ENCODE assay signal across 18 mouse cellular contexts in the genomic region with DNA sequence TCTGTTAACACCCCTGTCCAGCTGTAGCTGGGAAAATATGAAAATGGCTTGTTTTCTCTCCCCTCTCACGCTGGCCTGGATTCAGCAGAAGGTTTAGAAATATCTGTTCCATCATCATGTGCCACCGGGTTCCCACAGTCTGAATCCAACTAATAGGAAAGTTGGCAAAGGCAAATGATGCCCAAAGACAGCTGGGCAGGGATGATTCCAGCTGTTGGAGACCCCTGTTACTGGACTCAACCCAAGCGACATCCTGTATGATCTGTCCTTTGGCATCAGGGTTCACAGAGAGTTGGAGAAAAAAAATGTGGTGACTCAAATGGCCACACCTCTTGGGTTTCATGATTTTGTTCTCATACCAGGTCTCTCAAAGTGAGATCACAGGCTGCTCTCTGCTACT. TPM values are rescaled to one million over a fixed set of nuclear protein-coding genes. Genes with fewer than 3 reads are reported as not detected.
"Had no signal": no experiment of that assay in that cellular context is flagged by ENCODE, and none has a peak within 500 bp of the region (broad histone marks: within the 10 kb centered on the region; RNA-seq: fewer than 3 reads in every experiment).

No protein-coding gene starts in this region.

- H3K4me3 ChIP-seq: left cerebral cortex, adult 2 months; liver, embryonic 13.5 days; lung, embryonic 15.5 days; megakaryocyte, embryonic 14.5 days; midbrain, embryonic 15.5 days; neural tube, embryonic 15.5 days had no signal

- H3K4me2 ChIP-seq: liver, embryonic 13.5 days; lung, embryonic 15.5 days; midbrain, embryonic 11.5 days; midbrain, embryonic 15.5 days; neural tube, embryonic 15.5 days had no signal

- H3K36me3 ChIP-seq: liver, embryonic 13.5 days; lung, embryonic 15.5 days; midbrain, embryonic 15.5 days; neural tube, embryonic 15.5 days had no signal

- H3K27ac ChIP-seq: left cerebral cortex, adult 2 months; liver, embryonic 13.5 days; lung, embryonic 15.5 days; macrophage; midbrain, embryonic 15.5 days; neural tube, embryonic 15.5 days; stomach, postnatal 0 days had no signal

- H3K9ac ChIP-seq: liver, embryonic 13.5 days; liver, postnatal 0 days; lung, embryonic 15.5 days; midbrain, embryonic 15.5 days; neural tube, embryonic 15.5 days had no signal

- H3K9me3 ChIP-seq: liver, embryonic 13.5 days; lung, embryonic 15.5 days; midbrain, embryonic 15.5 days; neural tube, embryonic 15.5 days had no signal

- ATAC-seq: liver, postnatal 0 days; midbrain, embryonic 15.5 days had no signal

- DNase-seq: liver; liver, embryonic 13.5 days; liver, postnatal 0 days; lung, postnatal 14 days; right cerebral cortex, adult 18-20 months; right cerebral cortex, postnatal 25 days; thymus, postnatal 4 days had no signal

- H3K4me1 ChIP-seq: liver, embryonic 13.5 days had no signal

RNA-seq across cellular contexts. Expression of gene Fgf16, which starts 3.9 kb away (rescaled TPM):
- polyA plus RNA-seq: kidney, embryonic 14.5 days; limb, embryonic 11.5 days; liver, embryonic 13.5 days; liver, postnatal 0 days; macrophage; midbrain, embryonic 11.5 days; midbrain, embryonic 15.5 days; small intestine, adult 2 months had no signal
